Mouse (Mus musculus): Measurements from ENCODE around the gene Pigk. TPM values are rescaled to one million over a fixed set of nuclear protein-coding genes. Genes with fewer than 3 reads are reported as not detected.

The Pigk gene
- total RNA-seq, 2 experiments from 2014 or later: 47.3 to 55.7 TPM

DNA sequence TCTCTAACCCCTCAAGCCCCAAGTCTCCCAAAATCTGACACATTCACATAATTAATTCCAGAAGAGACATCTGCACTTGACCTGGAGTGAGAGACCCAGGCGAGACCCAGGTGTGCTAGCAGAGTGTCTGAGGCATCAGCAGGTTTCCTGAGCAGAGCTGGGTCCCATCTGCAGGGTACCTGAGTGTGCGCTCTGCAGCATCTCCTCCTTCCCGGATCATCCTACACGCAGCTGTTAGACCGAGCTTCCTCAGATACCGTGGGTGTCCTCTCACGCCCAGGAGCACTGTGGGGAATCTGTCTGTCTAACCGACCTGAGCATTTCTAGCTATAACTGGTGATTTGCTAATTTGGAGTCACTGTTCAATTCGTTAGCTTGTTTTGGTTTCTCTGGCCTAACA lies 10.5 kb downstream of the Pigk start:
- DNase-seq (ENCODE audit: low spot score in 2 of 2): no peak

GRCm38 (mm10) chr3:152728238-152728637 lies 14.3 kb downstream of the Pigk start:
- no peak for DNase-seq (ENCODE audit: low spot score in 2 of 2)

DNA sequence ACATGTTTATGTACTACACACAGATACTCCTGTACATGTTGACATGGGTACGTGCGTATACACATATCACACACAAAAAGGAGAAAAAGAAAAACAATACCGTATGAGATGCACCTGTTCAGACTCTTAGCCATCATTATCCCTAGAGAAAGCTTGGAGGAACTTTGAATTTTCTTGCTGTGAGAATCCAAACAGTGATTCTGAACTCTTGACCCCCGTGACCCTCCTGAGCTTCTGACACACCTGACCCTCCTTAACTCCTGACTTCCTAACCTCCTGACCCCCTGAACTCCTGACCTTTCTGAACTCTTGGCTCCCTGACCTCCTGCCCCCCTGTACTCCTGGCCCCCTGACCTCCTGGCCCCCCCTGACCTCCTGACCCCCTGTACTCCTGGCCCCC lies 19.1 kb downstream of the Pigk start:
- no peak for DNase-seq (ENCODE audit: low spot score in 2 of 2)

DNA sequence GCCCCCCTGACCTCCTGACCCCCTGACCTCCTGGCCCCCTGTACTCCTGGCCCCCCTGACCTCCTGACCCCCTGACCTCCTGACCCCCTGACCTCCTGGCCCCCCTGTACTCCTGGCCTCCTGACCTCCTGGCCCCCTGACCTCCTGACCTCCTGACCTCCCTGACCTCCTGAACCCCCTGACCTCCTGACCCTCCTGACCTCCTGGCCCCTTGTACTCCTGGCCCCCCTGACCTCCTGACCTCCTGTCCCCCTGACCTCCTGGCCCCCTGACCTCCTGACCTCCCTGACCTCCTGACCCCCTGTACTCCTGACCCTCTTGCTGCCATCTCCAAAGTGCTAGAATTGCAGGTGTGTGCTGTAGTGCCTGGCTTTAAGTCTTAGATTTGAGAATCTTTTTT lies 19.6 kb downstream of the Pigk start:
- no peak for DNase-seq (ENCODE audit: low spot score in 2 of 2)

DNA sequence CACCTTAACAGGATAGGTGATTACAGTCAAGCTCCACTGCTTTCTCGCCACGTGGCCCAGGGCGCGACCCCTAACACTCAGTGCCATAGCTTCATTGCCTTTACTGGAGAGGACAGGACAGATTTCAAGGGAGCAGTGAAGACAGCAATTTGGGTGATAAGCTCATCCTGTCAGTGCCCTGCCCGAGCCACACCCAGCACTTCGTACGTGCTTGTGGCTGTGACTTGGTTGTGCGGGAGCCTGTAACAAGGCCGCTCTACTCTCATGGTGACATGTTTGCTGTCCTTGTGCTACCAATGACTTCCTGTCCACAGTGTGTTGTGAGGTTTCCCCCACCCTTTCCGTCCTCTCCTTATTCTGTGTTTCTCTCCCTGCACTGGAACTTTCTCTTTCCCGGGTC lies 20.2 kb downstream of the Pigk start:
- DNase-seq (ENCODE audit: low spot score in 2 of 2): no peak

DNA sequence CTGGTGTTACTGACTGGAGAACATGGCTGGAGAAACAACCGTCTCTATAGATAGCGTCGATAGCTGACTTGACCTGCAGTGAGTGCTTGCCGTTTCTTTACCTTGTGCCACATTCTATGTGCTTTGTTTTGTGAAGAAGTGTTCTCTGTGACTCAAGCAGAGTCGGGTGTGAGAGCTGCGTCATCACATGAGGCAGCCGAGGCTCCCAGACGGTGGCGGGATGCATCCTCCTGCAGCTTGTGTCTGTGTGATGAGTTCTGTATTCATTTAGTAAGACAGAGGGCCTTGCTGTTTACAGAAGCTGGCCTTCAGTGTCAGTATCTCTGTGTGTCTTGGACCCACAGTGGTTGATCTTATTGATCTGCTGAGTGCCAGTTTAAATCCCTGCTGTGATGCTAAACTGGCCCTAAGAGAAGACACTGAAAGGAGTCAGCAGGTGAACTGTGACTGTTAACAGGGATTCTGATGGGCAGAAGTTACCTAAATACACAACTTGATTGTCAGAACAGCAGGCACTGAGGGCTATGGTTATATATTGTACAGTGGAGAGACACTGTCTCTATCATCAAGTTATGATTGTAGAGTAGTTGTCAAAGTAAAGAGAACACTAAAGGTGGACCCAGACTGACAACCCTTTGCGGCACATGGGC lies 21.8 kb downstream of the Pigk start:
- no peak for DNase-seq (ENCODE audit: low spot score in 2 of 2)

DNA sequence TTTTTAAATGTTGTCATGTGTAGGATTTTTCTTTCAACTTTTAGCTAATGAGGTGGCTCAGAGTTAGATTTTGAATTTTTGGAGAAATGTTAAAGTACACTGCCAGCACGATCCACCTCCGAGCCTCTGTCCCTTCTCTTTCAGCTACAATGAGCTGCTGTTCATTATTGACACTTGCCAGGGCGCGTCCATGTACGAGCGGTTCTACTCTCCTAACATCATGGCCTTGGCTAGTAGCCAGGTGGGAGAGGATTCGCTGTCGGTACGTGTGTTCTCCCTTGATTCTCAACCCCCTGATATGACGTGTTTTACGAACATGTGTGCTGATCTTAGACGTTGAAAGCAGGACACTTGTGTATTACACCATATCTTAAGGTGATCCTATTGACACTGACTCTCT lies 30.4 kb downstream of the Pigk start:
- no peak for DNase-seq (ENCODE audit: low spot score in 2 of 2)

DNA sequence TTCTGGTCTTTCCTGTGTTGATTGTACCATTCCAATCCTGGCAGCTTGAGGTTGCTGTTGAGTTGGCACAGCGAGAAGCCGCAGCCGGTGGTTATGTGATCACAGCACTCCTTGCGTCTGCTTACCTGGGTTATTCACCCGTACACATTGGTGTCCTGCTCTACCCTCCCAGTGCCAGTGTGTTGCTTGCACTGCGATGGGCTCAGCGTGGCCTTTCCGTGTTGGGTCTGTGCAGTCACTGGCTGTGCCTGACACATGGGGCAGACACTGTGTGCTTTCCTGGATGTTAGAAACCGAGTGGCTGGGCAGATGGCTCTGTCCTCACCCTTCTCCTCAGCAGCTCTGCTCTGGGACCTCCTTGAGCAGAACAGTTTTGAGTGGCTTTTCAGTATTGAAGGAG lies 31.7 kb downstream of the Pigk start:
- no peak for DNase-seq (ENCODE audit: low spot score in 2 of 2)

DNA sequence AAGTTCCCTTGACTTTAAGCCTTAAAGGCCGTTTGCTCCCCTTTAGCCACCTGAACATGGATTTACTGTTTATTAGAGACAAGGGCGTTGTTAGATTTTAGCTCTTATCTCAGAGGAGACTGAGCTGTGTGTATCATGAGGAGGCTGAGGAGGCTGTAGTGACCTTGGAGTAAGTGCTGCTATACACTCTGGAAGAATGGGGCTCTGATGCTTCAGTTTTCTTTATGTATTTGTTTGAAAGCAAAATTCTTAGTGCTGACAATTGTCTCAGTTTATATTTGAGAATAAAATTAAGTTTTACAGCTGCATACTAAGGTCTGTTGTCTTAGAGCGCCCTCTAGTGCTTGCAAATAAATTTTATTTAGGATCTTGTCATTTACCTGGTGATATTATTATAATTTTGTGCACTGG lies 35.6 kb downstream of the Pigk start:
- peak in 1 of 2 experiments; percentile 49 for DNase-seq (ENCODE audit: low spot score in 2 of 2)

DNA sequence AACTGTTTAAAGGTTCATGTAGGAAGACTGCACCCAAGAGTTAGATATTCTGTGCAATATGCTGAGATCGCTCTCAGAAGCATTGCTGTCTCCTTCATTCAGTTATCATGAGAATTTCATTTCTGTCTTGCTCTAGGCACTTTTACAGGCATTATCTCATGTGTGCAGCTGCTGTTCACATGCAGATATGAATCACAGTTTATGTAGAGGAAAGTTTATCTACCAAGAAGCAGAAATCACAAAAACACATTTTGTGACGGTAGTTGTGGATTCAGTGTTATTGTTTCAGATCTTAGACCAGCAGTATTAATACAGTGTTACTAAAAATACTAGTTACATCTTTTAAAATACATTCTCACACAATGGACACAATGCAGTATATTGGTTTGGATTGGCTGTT lies 36.0 kb downstream of the Pigk start:
- no peak for DNase-seq (ENCODE audit: low spot score in 2 of 2)

- DNase-seq (ENCODE audit: low spot score in 2 of 2): no peak
These were observed 39.0 kb downstream of the Pigk start for GRCm38 (mm10) chr3:152752911-152753310.

- DNase-seq (ENCODE audit: low spot score in 2 of 2): no peak
These were observed 39.4 kb downstream of the Pigk start for GRCm38 (mm10) chr3:152753345-152753744.

DNA sequence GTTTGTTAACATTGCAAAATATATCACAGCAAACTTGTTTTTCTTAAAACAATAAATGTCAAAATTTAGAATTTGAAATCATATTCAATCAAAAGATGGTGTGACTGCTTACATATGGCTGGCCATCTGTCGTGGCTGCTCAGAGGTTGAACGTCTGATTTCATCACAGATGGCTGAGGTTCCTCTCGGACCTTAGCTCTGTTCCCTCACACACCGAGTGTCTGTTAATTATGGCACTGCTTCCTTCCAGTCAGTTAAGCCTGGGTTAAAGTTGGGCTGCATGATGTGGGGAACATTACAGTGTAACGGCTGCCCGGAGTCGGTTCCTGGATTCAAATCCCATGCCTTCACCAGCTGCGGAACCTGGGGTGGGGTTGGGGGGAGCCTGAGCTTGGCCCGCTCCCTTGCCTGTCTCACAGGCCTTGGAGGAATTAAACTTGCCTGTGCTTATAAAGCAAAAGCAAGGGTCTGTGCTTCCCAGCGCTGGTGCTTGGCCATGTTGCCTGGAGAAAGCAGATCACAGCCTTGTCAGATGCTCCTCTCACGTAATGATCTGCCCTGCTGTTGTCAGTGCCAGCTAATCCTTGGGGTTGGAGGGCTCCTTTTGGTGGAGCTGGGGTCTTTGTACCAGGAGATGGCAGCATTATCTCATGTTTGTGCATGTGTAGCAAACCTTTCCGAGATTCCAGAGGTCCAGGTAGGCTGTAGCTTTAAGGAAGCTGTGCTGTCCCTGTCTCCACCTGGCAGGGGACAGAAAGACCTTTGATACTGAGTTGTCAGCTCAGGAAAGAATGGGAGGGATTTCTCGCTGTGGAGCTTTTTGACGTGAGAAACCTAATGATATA lies 40.2 kb downstream of the Pigk start:
- DNase-seq (ENCODE audit: low spot score in 2 of 2): peak; percentile 28 to 34

DNA sequence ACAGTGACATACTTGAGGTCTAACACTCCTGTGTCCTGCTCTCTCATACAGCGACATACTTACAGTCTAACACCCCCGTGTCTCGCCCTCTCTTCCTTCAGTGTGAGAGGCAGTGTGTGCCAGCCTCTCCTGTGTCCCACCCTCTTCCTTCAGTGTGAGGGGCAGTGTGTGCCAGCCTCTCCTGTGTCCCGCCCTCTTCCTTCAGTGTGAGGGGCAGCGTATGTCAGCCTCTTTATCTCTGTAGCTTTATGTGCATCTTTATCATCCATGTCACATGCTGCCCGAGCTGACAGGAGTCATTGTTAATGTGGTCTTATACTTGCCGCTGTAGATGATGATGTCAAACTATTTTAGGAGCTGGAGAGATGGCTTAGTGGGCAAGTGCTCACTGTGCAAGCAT lies 41.6 kb downstream of the Pigk start:
- DNase-seq (ENCODE audit: low spot score in 2 of 2): no peak

DNA sequence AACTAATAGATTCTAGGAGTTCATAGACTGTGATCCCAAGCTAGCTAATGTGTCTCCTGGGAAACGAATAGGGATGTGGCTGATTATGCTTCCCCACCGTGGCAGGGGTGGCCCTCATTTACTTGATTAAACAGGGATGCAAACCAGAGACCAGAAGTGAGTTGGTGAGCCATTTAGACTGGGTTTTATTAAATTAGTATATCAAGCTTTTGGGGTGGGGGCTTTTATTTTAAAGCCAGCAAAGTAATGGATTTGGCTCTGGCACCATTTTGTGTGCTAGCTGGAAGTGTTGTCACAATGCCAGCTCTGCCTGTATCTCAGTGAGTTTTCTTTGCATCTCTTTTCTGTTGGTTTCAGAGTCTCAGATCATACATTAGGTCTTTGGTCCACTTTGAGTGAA lies 43.0 kb downstream of the Pigk start:
- DNase-seq (ENCODE audit: low spot score in 2 of 2): no peak

DNA sequence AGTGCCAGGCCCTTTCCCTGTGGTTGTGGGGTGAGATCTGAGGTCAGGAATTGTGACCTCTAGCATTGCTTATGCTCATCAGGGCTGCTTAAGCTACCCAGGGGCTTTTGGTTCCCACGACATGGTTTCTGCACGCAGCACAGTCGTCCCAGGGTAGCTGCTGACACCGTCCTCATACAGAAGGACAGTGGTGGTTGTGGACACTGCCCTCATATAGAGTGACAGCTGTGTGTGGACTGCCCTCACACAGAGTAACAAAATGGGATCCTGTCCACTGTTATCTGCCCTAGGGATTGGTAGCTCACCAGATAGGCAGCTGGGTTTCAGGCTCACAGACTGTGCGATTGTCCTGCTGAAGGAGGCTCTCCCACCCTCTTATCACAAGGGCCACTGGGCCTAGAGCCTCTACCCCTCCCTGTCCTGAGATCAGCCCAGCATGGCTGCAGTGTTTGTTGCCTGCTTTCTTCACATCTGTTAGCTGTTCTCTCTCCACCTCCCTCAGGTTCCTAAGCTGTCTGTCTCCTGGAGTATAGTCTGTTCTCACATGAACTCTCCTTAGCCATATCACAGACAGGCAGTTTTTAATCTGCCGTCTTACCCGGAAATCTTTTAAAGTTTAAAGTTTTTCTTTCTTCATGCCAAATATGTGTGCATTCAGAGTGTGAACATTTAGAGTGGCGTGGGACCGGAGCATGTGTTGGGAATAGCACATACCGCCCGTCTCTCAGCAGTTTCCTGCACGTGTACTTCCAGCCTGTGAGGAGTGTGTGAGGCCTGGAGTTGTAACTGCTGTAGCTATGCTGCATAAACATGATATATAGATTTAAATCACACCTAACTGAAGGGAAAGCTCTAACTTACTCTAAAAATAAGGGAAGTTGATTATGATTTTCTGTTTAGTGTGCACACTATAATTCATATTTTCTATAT lies 43.8 kb downstream of the Pigk start:
- DNase-seq (ENCODE audit: low spot score in 2 of 2): no peak

DNA sequence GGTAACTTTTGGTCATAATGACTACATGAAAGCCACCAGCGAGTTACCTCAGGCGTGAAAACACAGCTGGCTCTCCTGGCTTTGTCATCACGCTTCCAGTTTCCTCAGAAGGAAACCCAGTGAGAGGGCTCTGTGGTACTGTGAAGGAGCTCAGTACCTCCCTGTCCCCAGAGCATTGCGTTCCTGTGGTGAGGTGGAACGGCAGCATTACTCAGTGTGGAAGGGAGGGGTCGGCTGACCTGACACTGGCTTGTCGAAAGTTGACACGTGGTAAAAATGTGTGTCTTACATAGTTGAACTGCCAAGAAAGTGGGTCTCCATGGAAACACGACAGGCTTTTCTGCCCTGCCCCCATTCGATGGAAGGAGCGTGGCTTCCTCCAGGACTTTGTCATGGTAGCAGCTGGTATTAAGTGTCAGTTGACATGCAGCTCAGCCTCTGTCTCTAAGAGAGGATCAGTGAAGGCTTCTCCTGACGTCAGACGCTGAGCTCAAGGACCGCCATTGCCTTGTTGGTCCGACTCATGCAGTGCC lies 44.7 kb downstream of the Pigk start:
- no peak for DNase-seq (ENCODE audit: low spot score in 2 of 2)

- DNase-seq (ENCODE audit: low spot score in 2 of 2): peak; percentile 65 to 73
These were observed 47.2 kb downstream of the Pigk start for GRCm38 (mm10) chr3:152761116-152761515.

- DNase-seq (ENCODE audit: low spot score in 2 of 2): peak in 1 of 2 experiments; percentile 28
These were observed 47.8 kb downstream of the Pigk start for GRCm38 (mm10) chr3:152761661-152762060.

GRCm38 (mm10) chr3:152762302-152762701 lies 48.4 kb downstream of the Pigk start:
- no peak for DNase-seq (ENCODE audit: low spot score in 2 of 2)

GRCm38 (mm10) chr3:152763139-152763882 lies 49.4 kb downstream of the Pigk start:
- peak; percentile 34 to 68 for DNase-seq (ENCODE audit: low spot score in 2 of 2)
